8 mouse cellular contexts compared by ENCODE assay signal in genomic region chrX:135885411-135886233, GRCm38 (mm10). TPM values are rescaled to one million over a fixed set of nuclear protein-coding genes. Genes with fewer than 3 reads are reported as not detected.
DNase-seq lines count a peak whose midpoint lies in the region; ATAC-seq and TF ChIP-seq lines count a peak whose summit lies in the region.

No protein-coding gene starts in this region.

- ATAC-seq in forebrain, embryonic 11.5 days (replicated peaks; ENCODE audit: low FRiP score), result peak; percentile 97
- peak; percentile 95 for ATAC-seq in heart, embryonic 14.5 days (ENCODE audit: insufficient number of reproducible peaks, insufficient read depth, low FRiP score, low read depth)
- peak; percentile 95 for ATAC-seq in liver, embryonic 11.5 days (replicated peaks; ENCODE audit: low FRiP score)
- ATAC-seq in stomach, embryonic 15.5 days (ENCODE audit: insufficient read depth, low FRiP score, low read depth), result peak; percentile 97

- H3K9me3 ChIP-seq in forebrain, embryonic 11.5 days (ENCODE audit: control insufficient read depth, low read length), result no peaks in the 10 kb centered on the region
- no peaks in the 10 kb centered on the region for H3K9me3 ChIP-seq in heart, embryonic 14.5 days (ENCODE audit: control insufficient read depth, low read length)
- H3K9me3 ChIP-seq in liver, embryonic 11.5 days (ENCODE audit: control insufficient read depth, low read length), result no peaks in the 10 kb centered on the region
- no peaks in the 10 kb centered on the region for H3K9me3 ChIP-seq in stomach, embryonic 15.5 days

- 0 out of 2 replicates have a peak, but pooled peaks have one; percentile 4 for TF ChIP-seq POLR2A in brain, embryonic 14.5 days (IDR thresholded peaks at IDR 0.05; ENCODE audit: borderline replicate concordance, extremely low read depth, insufficient read depth, insufficient read length, poor library complexity, severe bottlenecking)

- peak; percentile 86 for DNase-seq in CD4-positive helper T cell, adult 2 months (ENCODE audit: low read depth, low spot score)
- DNase-seq in brain, embryonic 14.5 days (ENCODE audit: low read depth), result peak; percentile 95
- peak; percentile 87 for DNase-seq in forebrain, embryonic 11.5 days (ENCODE audit: low spot score)
- DNase-seq in kidney, postnatal 10 days, result peak; percentile 83
- DNase-seq in liver, embryonic 11.5 days (ENCODE audit: low spot score), result peak; percentile 77
- peak; percentile 47 to 59 for DNase-seq in natural killer cell, adult 2 months (ENCODE audit: low spot score in 2 of 2)

- peak overlapping the region; percentile 48 for H3K4me2 ChIP-seq in forebrain, embryonic 11.5 days (ENCODE audit: low read depth, low read length, severe bottlenecking)
- peak overlapping the region; percentile 61 for H3K4me2 ChIP-seq in heart, embryonic 14.5 days (ENCODE audit: low read length)
- H3K4me2 ChIP-seq in liver, embryonic 11.5 days, result peak overlapping the region; percentile 62
- H3K4me2 ChIP-seq in stomach, embryonic 15.5 days, result peak overlapping the region; percentile 51

- no peaks in the 10 kb centered on the region for H3K4me1 ChIP-seq in forebrain, embryonic 11.5 days (replicated peaks; ENCODE audit: control insufficient read depth, insufficient read depth, low read length)
- no peaks in the 10 kb centered on the region for H3K4me1 ChIP-seq in heart, embryonic 14.5 days (ENCODE audit: control insufficient read depth in 2 of 2, insufficient read depth in 2 of 2, low read length in 2 of 2)
- no peaks in the 10 kb centered on the region for H3K4me1 ChIP-seq in liver, embryonic 11.5 days (replicated peaks; ENCODE audit: control insufficient read depth, insufficient read depth, low read length)
- H3K4me1 ChIP-seq in stomach, embryonic 15.5 days, result no peaks in the 10 kb centered on the region

- 0 out of 2 replicates have a peak overlapping the region, but pooled peaks have one; percentile 37 for H3K27ac ChIP-seq in forebrain, embryonic 11.5 days (ENCODE audit: low read depth, low read length)
- H3K27ac ChIP-seq in heart, embryonic 14.5 days (replicated peaks in 1 of 2; ENCODE audit: control insufficient read depth in 1 of 2, insufficient read depth in 1 of 2, low read depth in 2 of 2, low read length in 2 of 2), result peak overlapping the region; percentile 81 to 86
- peak overlapping the region; percentile 68 for H3K27ac ChIP-seq in liver, embryonic 11.5 days (ENCODE audit: low read depth, low read length)
- peak overlapping the region; percentile 63 for H3K27ac ChIP-seq in stomach, embryonic 15.5 days

- no peaks in the 10 kb centered on the region for H3K36me3 ChIP-seq in forebrain, embryonic 11.5 days (ENCODE audit: control insufficient read depth, insufficient read depth, low read length)
- peaks cover 36% of the 10 kb centered on the region for H3K36me3 ChIP-seq in heart, embryonic 14.5 days (ENCODE audit: control insufficient read depth, insufficient read depth, low read length)
- H3K36me3 ChIP-seq in liver, embryonic 11.5 days (ENCODE audit: control insufficient read depth, insufficient read depth, low read length), result peaks cover 2% of the 10 kb centered on the region; the same call in 1 of the 2 replicates
- no peaks in the 10 kb centered on the region for H3K36me3 ChIP-seq in stomach, embryonic 15.5 days

- no peaks in the 10 kb centered on the region for H3K27me3 ChIP-seq in forebrain, embryonic 11.5 days (ENCODE audit: control insufficient read depth, insufficient read depth, low read length)
- H3K27me3 ChIP-seq in heart, embryonic 14.5 days (ENCODE audit: control insufficient read depth, insufficient read depth, low read length), result no peaks in the 10 kb centered on the region
- H3K27me3 ChIP-seq in liver, embryonic 11.5 days (replicated peaks; ENCODE audit: control insufficient read depth, insufficient read depth, low read length), result no peaks in the 10 kb centered on the region
- no peaks in the 10 kb centered on the region for H3K27me3 ChIP-seq in stomach, embryonic 15.5 days (replicated peaks)

- peak overlapping the region; percentile 58 for H3K4me3 ChIP-seq in forebrain, embryonic 11.5 days (ENCODE audit: low read depth, low read length)
- peak overlapping the region; percentile 56 to 65 for H3K4me3 ChIP-seq in heart, embryonic 14.5 days (ENCODE audit: control insufficient read depth in 1 of 2, insufficient read depth in 1 of 2, low read depth in 1 of 2, low read length in 2 of 2)
- peak overlapping the region; percentile 73 for H3K4me3 ChIP-seq in liver, embryonic 11.5 days (ENCODE audit: low read depth, low read length)
- peak overlapping the region; percentile 61 for H3K4me3 ChIP-seq in stomach, embryonic 15.5 days (replicated peaks)

- 22% methylated on average over 26 of the region's 41 CpGs for WGBS in forebrain, embryonic 11.5 days
- WGBS in heart, embryonic 14.5 days, result 19% methylated on average over 41 of the region's 41 CpGs
- 17% methylated on average over 35 of the region's 41 CpGs for WGBS in liver, embryonic 11.5 days
- 20% methylated on average over 41 of the region's 41 CpGs for WGBS in stomach, embryonic 15.5 days

- no peak for TF ChIP-seq CTCF in brain, embryonic 14.5 days (IDR thresholded peaks at IDR 0.05; ENCODE audit: borderline replicate concordance, extremely low read depth, insufficient read depth, insufficient read length)

- H3K9ac ChIP-seq in forebrain, embryonic 11.5 days (ENCODE audit: low read length), result peak overlapping the region; percentile 74
- H3K9ac ChIP-seq in heart, embryonic 14.5 days (ENCODE audit: low read length), result peak overlapping the region; percentile 78
- H3K9ac ChIP-seq in liver, embryonic 11.5 days (ENCODE audit: low read depth, low read length), result peak overlapping the region; percentile 79
- H3K9ac ChIP-seq in stomach, embryonic 15.5 days, result peak overlapping the region; percentile 46

RNA-seq across cellular contexts. Expression of gene Gprasp2, which starts 46.8 kb away (rescaled TPM):
- polyA plus RNA-seq in brain, embryonic 14.5 days (2012; rRNA removed), result 133 and 134 TPM in 2 replicates
- polyA plus RNA-seq in forebrain, embryonic 11.5 days (2014; fragmentation: Nextera tagmentation; extraction: Ambion mirVana), result 41.2 and 42.7 TPM in 2 replicates
- polyA plus RNA-seq in heart, embryonic 14.5 days (2014; fragmentation: Nextera tagmentation; extraction: Ambion mirVana), result 20.7 and 21.5 TPM in 2 replicates
- polyA plus RNA-seq in liver, embryonic 11.5 days (2014; fragmentation: Nextera tagmentation; extraction: Ambion mirVana), result 6.5 and 8.9 TPM in 2 replicates
- polyA plus RNA-seq in stomach, embryonic 15.5 days (2015; fragmentation: Nextera tagmentation; extraction: Ambion mirVana), result 22.4 and 24.8 TPM in 2 replicates

Comparison
In these comparisons a context has a peak if more than half of its experiments do, and no peak if none do; other contexts are left out.
1. Peak in every context shown above with its lines: DNase-seq, ATAC-seq, H3K4me3 ChIP-seq and H3K27ac ChIP-seq.